Mouse (Mus musculus) embryonic facial prominence, embryonic 15.5 days (tissue): Measurements from ENCODE around the gene Kctd21. TPM values are rescaled to one million over a fixed set of nuclear protein-coding genes. Genes with fewer than 3 reads are reported as not detected.

ENCODE experiments used
- ATAC-seq: fragments of 200-750 bp; cut with Nextera tagmentation; 2 replicates; pipeline ENCODE4 v1.8.0; 2017; ENCODE audit warnings: low read depth, moderate TSS enrichment; ENCODE audit not compliant: insufficient number of reproducible peaks, low FRiP score, low TSS enrichment
- H3K27ac ChIP-seq: fragments of 300-500 bp; sonication (generic); replicated peaks from 2 replicates; pipeline ENCODE4 v1.5.1; 2015; ENCODE audit warnings: mild to moderate bottlenecking, inconsistent platforms
- H3K27me3 ChIP-seq: fragments of 300-500 bp; sonication (generic); 2 replicates; pipeline ENCODE4 v1.6.1; 2015; ENCODE audit warnings: inconsistent platforms
- H3K36me3 ChIP-seq: fragments of 300-500 bp; sonication (generic); 2 replicates; pipeline ENCODE4 v1.6.1; 2015; ENCODE audit warnings: mild to moderate bottlenecking, inconsistent platforms
- H3K4me1 ChIP-seq: fragments of 300-500 bp; sonication (generic); 2 replicates; pipeline ENCODE4 v1.6.1; 2015; ENCODE audit warnings: inconsistent platforms
- H3K4me2 ChIP-seq: fragments of 300-500 bp; sonication (generic); replicated peaks from 2 replicates; pipeline ENCODE4 v1.6.1; 2015; ENCODE audit warnings: mild to moderate bottlenecking, inconsistent platforms
- H3K4me3 ChIP-seq: fragments of 300-500 bp; sonication (generic); replicated peaks from 2 replicates; pipeline ENCODE4 v1.5.1; 2015; ENCODE audit warnings: mild to moderate bottlenecking, inconsistent platforms
- H3K9ac ChIP-seq: fragments of 300-500 bp; sonication (generic); 2 replicates; pipeline ENCODE4 v1.6.1; 2015; ENCODE audit warnings: inconsistent platforms
- H3K9me3 ChIP-seq: fragments of 300-500 bp; sonication (generic); replicated peaks from 2 replicates; pipeline ENCODE4 v1.6.1; 2016; ENCODE audit warnings: inconsistent platforms
- WGBS: fragments of 180-500 bp; shearing (Covaris S2); methylation state at CpG from one replicate; pipeline ENCODE4 v1.1.7; 2015; 5-methylcytosine and 5-hydroxymethylcytosine counted together
- polyA plus RNA-seq: library from polyadenylated mRNA; unstranded; fragments of >200 nt; fragmentation: Nextera tagmentation; extraction: Ambion mirVana; gene quantifications from 2 replicates; pipeline ENCODE4 v1.2.1, GENCODE M21; 2015

The Kctd21 gene
- polyA plus RNA-seq, 1 experiment from 2014 or later = 4.8 TPM

GRCm38 (mm10) chr7:97348836-97349235, 16.7 kb downstream of the Kctd21 start:
- Histone ChIP-seq H3K4me3 (no peak overlapping the region), H3K4me1 (peaks cover 18% of the 10 kb centered on the region), H3K9ac (no peak overlapping the region), H3K36me3 (peaks cover 12% of the 10 kb centered on the region), H3K9me3 (no peaks in the 10 kb centered on the region), H3K4me2 (no peak overlapping the region), H3K27me3 (no peaks in the 10 kb centered on the region), H3K27ac (no peak overlapping the region)
- 77% methylated on average over 5 of the region's 5 CpGs for WGBS
- ATAC-seq = no peak

GRCm38 (mm10) chr7:97349438-97349837, 17.3 kb downstream of the Kctd21 start:
- peaks cover 12% of the 10 kb centered on the region for H3K36me3 ChIP-seq
- no peak for ATAC-seq
- WGBS = 87% methylated on average over 6 of the region's 6 CpGs
- peaks cover 18% of the 10 kb centered on the region for H3K4me1 ChIP-seq
- no peaks in the 10 kb centered on the region for H3K27me3 ChIP-seq
- H3K27ac ChIP-seq = no peak overlapping the region
- H3K9me3 ChIP-seq = no peaks in the 10 kb centered on the region
- H3K4me2 ChIP-seq = no peak overlapping the region
- H3K9ac ChIP-seq = no peak overlapping the region
- no peak overlapping the region for H3K4me3 ChIP-seq

- no peaks in the 10 kb centered on the region for H3K9me3 ChIP-seq
- no peak overlapping the region for H3K4me3 ChIP-seq
- ATAC-seq = no peak
- H3K4me1 ChIP-seq = peaks cover 5% of the 10 kb centered on the region
- H3K4me2 ChIP-seq = no peak overlapping the region
- 78% methylated on average over 5 of the region's 5 CpGs for WGBS
- no peak overlapping the region for H3K9ac ChIP-seq
- no peak overlapping the region for H3K27ac ChIP-seq
- H3K36me3 ChIP-seq = peaks cover 12% of the 10 kb centered on the region
- H3K27me3 ChIP-seq = no peaks in the 10 kb centered on the region
Observed at GRCm38 (mm10) chr7:97350891-97351290, 18.8 kb downstream of the Kctd21 start.

- no peaks in the 10 kb centered on the region for H3K9me3 ChIP-seq
- no peaks in the 10 kb centered on the region for H3K4me1 ChIP-seq
- H3K36me3 ChIP-seq = peaks cover 12% of the 10 kb centered on the region
- H3K4me2 ChIP-seq = no peak overlapping the region
- 82% methylated on average over 11 of the region's 11 CpGs for WGBS
- H3K9ac ChIP-seq = no peak overlapping the region
- H3K4me3 ChIP-seq = no peak overlapping the region
- no peak overlapping the region for H3K27ac ChIP-seq
- no peaks in the 10 kb centered on the region for H3K27me3 ChIP-seq
- ATAC-seq = no peak; the same call in 1 of the 2 replicates
Observed at GRCm38 (mm10) chr7:97351792-97352513, 19.8 kb downstream of the Kctd21 start.

- H3K27ac ChIP-seq = no peak overlapping the region
- no peak for ATAC-seq
- H3K4me2 ChIP-seq = no peak overlapping the region
- no peak overlapping the region for H3K9ac ChIP-seq
- no peaks in the 10 kb centered on the region for H3K9me3 ChIP-seq
- H3K4me3 ChIP-seq = no peak overlapping the region
- H3K36me3 ChIP-seq = peaks cover 12% of the 10 kb centered on the region
- no peaks in the 10 kb centered on the region for H3K27me3 ChIP-seq
- no peaks in the 10 kb centered on the region for H3K4me1 ChIP-seq
- 89% methylated on average over 6 of the region's 6 CpGs for WGBS
Observed at GRCm38 (mm10) chr7:97353356-97353755, 21.2 kb downstream of the Kctd21 start.

- Histone ChIP-seq H3K4me3 (no peak overlapping the region), H3K9me3 (no peaks in the 10 kb centered on the region), H3K9ac (no peak overlapping the region), H3K36me3 (no peaks in the 10 kb centered on the region), H3K4me1 (no peaks in the 10 kb centered on the region), H3K4me2 (no peak overlapping the region), H3K27me3 (no peaks in the 10 kb centered on the region), H3K27ac (no peak overlapping the region)
- ATAC-seq = no peak
- WGBS = 47% methylated on average over 13 of the region's 13 CpGs
Observed at GRCm38 (mm10) chr7:97355068-97355841, 23.1 kb downstream of the Kctd21 start.

GRCm38 (mm10) chr7:97356253-97356652, 24.1 kb downstream of the Kctd21 start:
- Histone ChIP-seq H3K4me2 (no peak overlapping the region), H3K4me3 (no peak overlapping the region), H3K27me3 (no peaks in the 10 kb centered on the region), H3K9ac (no peak overlapping the region), H3K4me1 (no peaks in the 10 kb centered on the region), H3K9me3 (no peaks in the 10 kb centered on the region), H3K27ac (no peak overlapping the region), H3K36me3 (no peaks in the 10 kb centered on the region)
- no peak for ATAC-seq
- 83% methylated on average over 5 of the region's 5 CpGs for WGBS

- no peak overlapping the region for H3K4me3 ChIP-seq
- no peaks in the 10 kb centered on the region for H3K27me3 ChIP-seq
- H3K9me3 ChIP-seq = no peaks in the 10 kb centered on the region
- ATAC-seq = no peak
- H3K27ac ChIP-seq = no peak overlapping the region; the same call in 1 of the 2 replicates
- WGBS = 72% methylated on average over 5 of the region's 5 CpGs
- no peaks in the 10 kb centered on the region for H3K36me3 ChIP-seq
- H3K9ac ChIP-seq = no peak overlapping the region
- no peak overlapping the region for H3K4me2 ChIP-seq
- no peaks in the 10 kb centered on the region for H3K4me1 ChIP-seq
Observed at GRCm38 (mm10) chr7:97356875-97357276, 24.7 kb downstream of the Kctd21 start.

GRCm38 (mm10) chr7:97357840-97358239, 25.7 kb downstream of the Kctd21 start:
- H3K4me2 ChIP-seq = no peak overlapping the region
- no peaks in the 10 kb centered on the region for H3K9me3 ChIP-seq
- no peaks in the 10 kb centered on the region for H3K4me1 ChIP-seq
- H3K27me3 ChIP-seq = no peaks in the 10 kb centered on the region
- no peak overlapping the region for H3K27ac ChIP-seq
- WGBS = 56% methylated on average over 3 of the region's 3 CpGs
- H3K36me3 ChIP-seq = no peaks in the 10 kb centered on the region
- H3K9ac ChIP-seq = no peak overlapping the region
- no peak for ATAC-seq
- no peak overlapping the region for H3K4me3 ChIP-seq

GRCm38 (mm10) chr7:97358347-97358746, 26.2 kb downstream of the Kctd21 start:
- WGBS = 77% methylated on average over 4 of the region's 4 CpGs
- H3K4me1 ChIP-seq = no peaks in the 10 kb centered on the region
- no peak overlapping the region for H3K4me3 ChIP-seq
- ATAC-seq = no peak
- H3K4me2 ChIP-seq = no peak overlapping the region
- H3K27me3 ChIP-seq = no peaks in the 10 kb centered on the region
- H3K27ac ChIP-seq = no peak overlapping the region
- no peaks in the 10 kb centered on the region for H3K9me3 ChIP-seq
- H3K9ac ChIP-seq = no peak overlapping the region
- no peaks in the 10 kb centered on the region for H3K36me3 ChIP-seq

GRCm38 (mm10) chr7:97360166-97360565, 28.0 kb downstream of the Kctd21 start:
- ATAC-seq = no peak
- H3K4me3 ChIP-seq = no peak overlapping the region
- H3K4me1 ChIP-seq = no peaks in the 10 kb centered on the region
- no peaks in the 10 kb centered on the region for H3K27me3 ChIP-seq
- H3K36me3 ChIP-seq = no peaks in the 10 kb centered on the region
- no peaks in the 10 kb centered on the region for H3K9me3 ChIP-seq
- no peak overlapping the region for H3K9ac ChIP-seq
- no peak overlapping the region for H3K27ac ChIP-seq
- 80% methylated on average over 5 of the region's 5 CpGs for WGBS
- H3K4me2 ChIP-seq = no peak overlapping the region
